Mouse (Mus musculus): Measurements from ENCODE around the gene Asz1.

DNA sequence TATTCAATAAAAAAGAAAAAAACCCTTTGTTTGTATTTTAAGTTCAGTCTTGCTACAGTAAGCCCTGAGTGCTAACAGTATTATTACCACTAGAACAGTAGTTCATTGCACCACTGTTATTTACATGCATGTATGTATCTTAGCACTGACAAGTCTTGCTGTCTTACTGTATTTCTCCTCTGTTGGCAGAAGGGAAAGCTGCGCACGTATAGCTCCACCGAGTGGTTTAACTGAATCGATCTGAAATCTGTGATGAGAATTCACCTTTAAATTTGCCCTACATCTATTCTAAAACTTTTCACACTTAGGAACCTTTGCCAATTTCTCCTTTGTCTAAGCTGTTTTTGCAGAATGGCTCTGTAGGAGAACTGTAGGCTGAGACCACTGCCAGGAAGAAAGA lies 64.6 kb downstream of the Asz1 start:
- TF ChIP-seq POLR2A (IDR thresholded peaks at IDR 0.05; ENCODE audit: control insufficient read depth, extremely low read depth, insufficient read depth, low read length, poor library complexity), result no peak
- TF ChIP-seq CTCF (IDR thresholded peaks at IDR 0.05; ENCODE audit: borderline replicate concordance, control insufficient read depth, extremely low read depth, insufficient read depth, low read length, poor library complexity), result no peak

Measured in thymus, adult 2 months (tissue).